Mouse (Mus musculus) brain, adult 2 months (tissue): ENCODE measurements around the gene Best1.

Experiments used
- DNase-seq: peaks from one replicate; pipeline ENCODE4 v3.0.0; 2011; ENCODE audit warnings: low read depth, low spot score

Best1 gene

DNA sequence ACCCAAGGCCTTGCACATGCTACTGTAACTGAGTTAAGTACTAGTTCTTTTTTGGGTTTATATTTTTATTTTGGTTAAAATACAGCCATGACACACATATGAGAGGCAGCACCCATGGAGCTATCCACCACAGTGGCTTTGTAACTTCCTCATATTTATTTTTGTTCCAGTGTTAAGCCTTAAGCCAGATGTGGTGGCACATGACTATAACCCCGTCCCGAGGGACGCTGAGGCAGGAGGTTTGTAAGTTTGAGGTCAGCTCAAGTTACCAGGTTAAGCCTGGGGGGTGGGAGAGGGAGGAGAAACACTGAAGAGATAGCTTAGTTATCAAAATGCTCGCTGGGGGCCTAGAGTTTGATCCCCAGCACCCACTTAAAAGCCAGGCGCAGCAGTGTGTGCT lies 64.9 kb downstream of the Best1 start:
- no peak for DNase-seq
